Mouse (Mus musculus): ENCODE results near the gene Fbxo28.

DNA sequence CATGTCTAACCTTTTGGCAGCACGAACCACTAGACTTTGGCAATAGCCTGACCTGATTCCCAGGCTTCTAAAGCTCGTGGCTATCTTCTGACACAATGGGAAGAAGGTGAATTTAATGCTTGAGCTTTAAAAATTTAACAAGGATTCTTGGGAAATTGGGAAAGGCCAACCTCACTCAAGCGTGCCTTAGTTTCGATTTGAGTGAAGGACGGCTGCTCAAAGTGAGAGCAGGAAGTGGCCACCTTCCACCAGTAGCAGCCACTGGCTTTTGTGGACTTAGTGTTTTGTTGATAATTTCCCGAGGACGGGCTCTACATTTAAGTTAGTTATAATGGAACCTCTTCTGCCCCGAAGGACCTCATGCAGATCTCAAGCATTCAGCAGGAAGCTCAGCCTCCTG is 28.2 kb downstream of the Fbxo28 start:
- no peak for TF ChIP-seq CTCF (IDR thresholded peaks at IDR 0.05; ENCODE audit: extremely low read depth, insufficient read depth, insufficient read length, insufficient replicate concordance)
- no peak for TF ChIP-seq POLR2A (IDR thresholded peaks at IDR 0.05; ENCODE audit: low read depth, low read length)
